Mouse (Mus musculus): ENCODE measurements at regions not wholly inside any gene's neighbourhood (a gene's known extent, or its start where the extent isn't known, plus 50 kb on each side); places are given as distances from the start of the nearest gene placed in this dataset.
A peak's percentile ranks its signal among the peaks of the same experiment; 100 is the strongest.

- 0 out of 2 replicates have a peak overlapping the region, but pooled peaks have one; percentile 27 for H3K27ac ChIP-seq (ENCODE audit: low read length)
- H3K36me3 ChIP-seq (ENCODE audit: insufficient read depth, low read length) = no peaks in the 10 kb centered on the region
- H3K27me3 ChIP-seq (ENCODE audit: insufficient read depth, low read length) = no peaks in the 10 kb centered on the region
- 0 out of 2 replicates have a peak, but pooled peaks cover 7% of the 10 kb centered on the region for H3K4me1 ChIP-seq (ENCODE audit: insufficient read depth, low read length)
- ATAC-seq (ENCODE audit: low FRiP score, low TSS enrichment) = no peak
- no peak overlapping the region for H3K4me2 ChIP-seq (replicated peaks; ENCODE audit: low read depth, low read length)
- 67% methylated on average over 13 of the region's 13 CpGs for WGBS
- no peak overlapping the region for H3K4me3 ChIP-seq (ENCODE audit: low read length)
- peaks cover 8% of the 10 kb centered on the region; the same call in 1 of the 2 replicates for H3K9me3 ChIP-seq (ENCODE audit: low read length)
- H3K9ac ChIP-seq (replicated peaks; ENCODE audit: low read length) = no peak overlapping the region
These were observed 213.6 kb upstream of the Kcnab2 start for GRCm38 (mm10) chr4:152691302-152691701.

- H3K27me3 ChIP-seq (ENCODE audit: insufficient read depth, low read length) = no peaks in the 10 kb centered on the region
- no peak overlapping the region for H3K4me3 ChIP-seq (ENCODE audit: low read length)
- no peak for ATAC-seq (ENCODE audit: low FRiP score, low TSS enrichment)
- 0 out of 2 replicates have a peak, but pooled peaks cover 7% of the 10 kb centered on the region for H3K4me1 ChIP-seq (ENCODE audit: insufficient read depth, low read length)
- no peak overlapping the region for H3K9ac ChIP-seq (replicated peaks; ENCODE audit: low read length)
- no peak overlapping the region for H3K27ac ChIP-seq (ENCODE audit: low read length)
- no peaks in the 10 kb centered on the region for H3K36me3 ChIP-seq (ENCODE audit: insufficient read depth, low read length)
- WGBS = 84% methylated on average over 4 of the region's 4 CpGs
- no peak overlapping the region for H3K4me2 ChIP-seq (replicated peaks; ENCODE audit: low read depth, low read length)
- H3K9me3 ChIP-seq (ENCODE audit: low read length) = peaks cover 8% of the 10 kb centered on the region; the same call in 1 of the 2 replicates
These were observed 213.1 kb upstream of the Kcnab2 start for GRCm38 (mm10) chr4:152690766-152691165.

GRCm38 (mm10) chr4:152689831-152690230, 212.2 kb upstream of the Kcnab2 start:
- Histone ChIP-seq H3K9me3 (ENCODE audit: low read length) (peaks cover 8% of the 10 kb centered on the region; the same call in 1 of the 2 replicates), H3K9ac (replicated peaks; ENCODE audit: low read length) (no peak overlapping the region), H3K4me3 (ENCODE audit: low read length) (no peak overlapping the region), H3K4me1 (ENCODE audit: insufficient read depth, low read length) (0 out of 2 replicates have a peak, but pooled peaks cover 7% of the 10 kb centered on the region), H3K4me2 (replicated peaks; ENCODE audit: low read depth, low read length) (no peak overlapping the region), H3K27ac (ENCODE audit: low read length) (no peak overlapping the region), H3K36me3 (ENCODE audit: insufficient read depth, low read length) (no peaks in the 10 kb centered on the region), H3K27me3 (ENCODE audit: insufficient read depth, low read length) (no peaks in the 10 kb centered on the region)
- no peak for ATAC-seq (ENCODE audit: low FRiP score, low TSS enrichment)
- 83% methylated on average over 9 of the region's 9 CpGs for WGBS

- Histone ChIP-seq H3K27me3 (ENCODE audit: insufficient read depth, low read length) (no peaks in the 10 kb centered on the region), H3K9me3 (ENCODE audit: low read length) (peaks cover 27% of the 10 kb centered on the region), H3K36me3 (ENCODE audit: insufficient read depth, low read length) (no peaks in the 10 kb centered on the region), H3K9ac (replicated peaks; ENCODE audit: low read length) (no peak overlapping the region), H3K4me2 (replicated peaks; ENCODE audit: low read depth, low read length) (no peak overlapping the region), H3K4me1 (ENCODE audit: insufficient read depth, low read length) (no peaks in the 10 kb centered on the region), H3K27ac (ENCODE audit: low read length) (no peak overlapping the region), H3K4me3 (ENCODE audit: low read length) (no peak overlapping the region)
- 58% methylated on average over 12 of the region's 12 CpGs for WGBS
- ATAC-seq (ENCODE audit: low FRiP score, low TSS enrichment) = no peak
These were observed 208.9 kb upstream of the Kcnab2 start for GRCm38 (mm10) chr4:152686509-152687081.

GRCm38 (mm10) chr4:152674140-152674539, 196.5 kb upstream of the Kcnab2 start:
- no peak for ATAC-seq (ENCODE audit: low FRiP score, low TSS enrichment)
- Histone ChIP-seq H3K9ac (replicated peaks; ENCODE audit: low read length) (no peak overlapping the region), H3K4me1 (ENCODE audit: insufficient read depth, low read length) (no peaks in the 10 kb centered on the region), H3K36me3 (ENCODE audit: insufficient read depth, low read length) (no peaks in the 10 kb centered on the region), H3K27me3 (ENCODE audit: insufficient read depth, low read length) (no peaks in the 10 kb centered on the region), H3K4me2 (replicated peaks; ENCODE audit: low read depth, low read length) (no peak overlapping the region), H3K9me3 (ENCODE audit: low read length) (peaks cover 4% of the 10 kb centered on the region; the same call in 1 of the 2 replicates), H3K27ac (ENCODE audit: low read length) (no peak overlapping the region), H3K4me3 (ENCODE audit: low read length) (no peak overlapping the region)
- WGBS = 5% methylated on average over 11 of the region's 11 CpGs

- no peak overlapping the region for H3K4me2 ChIP-seq (replicated peaks; ENCODE audit: low read depth, low read length)
- 0 out of 2 replicates have a peak, but pooled peaks cover 6% of the 10 kb centered on the region for H3K9me3 ChIP-seq (ENCODE audit: low read length)
- H3K36me3 ChIP-seq (ENCODE audit: insufficient read depth, low read length) = no peaks in the 10 kb centered on the region
- 47% methylated on average over 8 of the region's 8 CpGs for WGBS
- H3K4me3 ChIP-seq (ENCODE audit: low read length) = no peak overlapping the region
- no peak overlapping the region for H3K9ac ChIP-seq (replicated peaks; ENCODE audit: low read length)
- no peak overlapping the region for H3K27ac ChIP-seq (ENCODE audit: low read length)
- no peaks in the 10 kb centered on the region for H3K27me3 ChIP-seq (ENCODE audit: insufficient read depth, low read length)
- H3K4me1 ChIP-seq (ENCODE audit: insufficient read depth, low read length) = peaks cover 3% of the 10 kb centered on the region; the same call in 1 of the 2 replicates
- no peak for ATAC-seq (ENCODE audit: low FRiP score, low TSS enrichment)
These were observed 185.8 kb upstream of the Kcnab2 start for GRCm38 (mm10) chr4:152663482-152663881.

GRCm38 (mm10) chr4:152663069-152663468, 185.4 kb upstream of the Kcnab2 start:
- Histone ChIP-seq H3K36me3 (ENCODE audit: insufficient read depth, low read length) (no peaks in the 10 kb centered on the region), H3K4me3 (ENCODE audit: low read length) (no peak overlapping the region), H3K9me3 (ENCODE audit: low read length) (0 out of 2 replicates have a peak, but pooled peaks cover 6% of the 10 kb centered on the region), H3K9ac (replicated peaks; ENCODE audit: low read length) (no peak overlapping the region), H3K27ac (ENCODE audit: low read length) (no peak overlapping the region), H3K27me3 (ENCODE audit: insufficient read depth, low read length) (no peaks in the 10 kb centered on the region), H3K4me1 (ENCODE audit: insufficient read depth, low read length) (peaks cover 3% of the 10 kb centered on the region; the same call in 1 of the 2 replicates), H3K4me2 (replicated peaks; ENCODE audit: low read depth, low read length) (no peak overlapping the region)
- ATAC-seq (ENCODE audit: low FRiP score, low TSS enrichment) = no peak
- WGBS = 81% methylated on average over 12 of the region's 12 CpGs

GRCm38 (mm10) chr4:152662439-152662838, 184.8 kb upstream of the Kcnab2 start:
- WGBS = 58% methylated on average over 11 of the region's 11 CpGs
- peaks cover 3% of the 10 kb centered on the region; the same call in 1 of the 2 replicates for H3K4me1 ChIP-seq (ENCODE audit: insufficient read depth, low read length)
- no peaks in the 10 kb centered on the region for H3K27me3 ChIP-seq (ENCODE audit: insufficient read depth, low read length)
- H3K36me3 ChIP-seq (ENCODE audit: insufficient read depth, low read length) = no peaks in the 10 kb centered on the region
- H3K4me3 ChIP-seq (ENCODE audit: low read length) = no peak overlapping the region
- H3K27ac ChIP-seq (ENCODE audit: low read length) = no peak overlapping the region
- no peak overlapping the region for H3K9ac ChIP-seq (replicated peaks; ENCODE audit: low read length)
- H3K4me2 ChIP-seq (replicated peaks; ENCODE audit: low read depth, low read length) = no peak overlapping the region
- H3K9me3 ChIP-seq (ENCODE audit: low read length) = 0 out of 2 replicates have a peak, but pooled peaks cover 6% of the 10 kb centered on the region
- ATAC-seq (ENCODE audit: low FRiP score, low TSS enrichment) = no peak

- no peak overlapping the region; the same call in 1 of the 2 replicates for H3K4me2 ChIP-seq (replicated peaks; ENCODE audit: low read depth, low read length)
These were observed 172.5 kb upstream of the Kcnab2 start for GRCm38 (mm10) chr4:152650198-152650597.

GRCm38 (mm10) chr4:152647620-152648019, 169.9 kb upstream of the Kcnab2 start:
- Histone ChIP-seq H3K4me2 (replicated peaks; ENCODE audit: low read depth, low read length) (no peak overlapping the region), H3K36me3 (ENCODE audit: insufficient read depth, low read length) (no peaks in the 10 kb centered on the region), H3K27me3 (ENCODE audit: insufficient read depth, low read length) (no peaks in the 10 kb centered on the region), H3K4me1 (ENCODE audit: insufficient read depth, low read length) (peaks cover 11% of the 10 kb centered on the region), H3K9ac (replicated peaks; ENCODE audit: low read length) (no peak overlapping the region), H3K9me3 (ENCODE audit: low read length) (no peaks in the 10 kb centered on the region), H3K27ac (ENCODE audit: low read length) (no peak overlapping the region), H3K4me3 (ENCODE audit: low read length) (no peak overlapping the region)
- ATAC-seq (ENCODE audit: low FRiP score, low TSS enrichment) = no peak
- WGBS = 45% methylated on average over 7 of the region's 7 CpGs

More at GRCm38 (mm10) chr4:152650198-152650597, 172.5 kb upstream of the Kcnab2 start:
- Histone ChIP-seq H3K4me3 (ENCODE audit: low read length) (no peak overlapping the region), H3K9me3 (ENCODE audit: low read length) (no peaks in the 10 kb centered on the region), H3K4me1 (ENCODE audit: insufficient read depth, low read length) (peaks cover 11% of the 10 kb centered on the region), H3K27me3 (ENCODE audit: insufficient read depth, low read length) (no peaks in the 10 kb centered on the region), H3K36me3 (ENCODE audit: insufficient read depth, low read length) (no peaks in the 10 kb centered on the region), H3K9ac (replicated peaks; ENCODE audit: low read length) (no peak overlapping the region), H3K27ac (ENCODE audit: low read length) (no peak overlapping the region)
- 0 out of 2 replicates have a peak, but pooled peaks have one; percentile 47 for ATAC-seq (ENCODE audit: low FRiP score, low TSS enrichment)
- 56% methylated on average over 8 of the region's 8 CpGs for WGBS

Measured in kidney, embryonic 16.5 days (tissue).